Mouse (Mus musculus) colon, adult 2 months (tissue): ENCODE data around the gene Prss50. TPM values are rescaled to one million over a fixed set of nuclear protein-coding genes. Genes with fewer than 3 reads are reported as not detected.

Experiments
- polyA plus RNA-seq: library from polyadenylated mRNA; depleted of rRNA; stranded (reverse); fragments of >200 nt; gene quantifications from 2 replicates; pipeline ENCODE4 v1.2.3, GENCODE M21; 2012; rRNA removed

Gene Prss50
- polyA plus RNA-seq, result not detected in 2 replicates

GRCm38 (mm10) chr9:110857781-110858472 lies at the start of gene Prss50:
Gene Prss50, plus strand, starts transcription at chr9:110857967.

GRCm38 (mm10) chr9:110813789-110814188 lies 44.0 kb upstream of the Prss50 start, which contains the start of gene Prss44:
Gene Prss44, plus strand, starts transcription at chr9:110813994.

GRCm38 (mm10) chr9:110826390-110826789 lies 31.4 kb upstream of the Prss50 start, which contains the start of gene Prss43:
Gene Prss43, plus strand, starts transcription at chr9:110826690.

GRCm38 (mm10) chr9:110834411-110834810 lies 23.4 kb upstream of the Prss50 start, which contains the start of gene Prss45:
Gene Prss45, plus strand, starts transcription at chr9:110834588.

GRCm38 (mm10) chr9:110844206-110844605 lies 13.6 kb upstream of the Prss50 start, which contains the start of gene Prss46:
Gene Prss46, plus strand, starts transcription at chr9:110844506.

GRCm38 (mm10) chr9:110879191-110879920 lies 21.6 kb downstream of the Prss50 start, which contains the start of gene Als2cl:
Gene Als2cl, plus strand, starts transcription at chr9:110879870.

GRCm38 (mm10) chr9:110879998-110880561 lies 22.3 kb downstream of the Prss50 start, which contains the start of gene Tmie:
Gene Tmie, minus strand, starts transcription at chr9:110880113.

Other genes starting within 250 kb of the Prss50 start
- 9.3 and 9.7 TPM in 2 replicates for gene Nradd, start 233.5 kb upstream of the Prss50 start, polyA plus RNA-seq
- gene Nbeal2, start 203.8 kb upstream of the Prss50 start, polyA plus RNA-seq, result 88.0 and 95.5 TPM in 2 replicates
- gene Ccdc12, start 201.5 kb upstream of the Prss50 start, polyA plus RNA-seq, result 86.9 and 106 TPM in 2 replicates
- not detected in 2 replicates for gene Myl3, start 116.1 kb upstream of the Prss50 start, polyA plus RNA-seq
- 16.5 and 23.0 TPM in 2 replicates for gene Pth1r, start 110.8 kb upstream of the Prss50 start, polyA plus RNA-seq
- gene Prss42, start 59.8 kb upstream of the Prss50 start, polyA plus RNA-seq, result not detected in 2 replicates
- gene Prss44, start 44.0 kb upstream of the Prss50 start, polyA plus RNA-seq, result not detected in 2 replicates
- gene Prss43, start 31.3 kb upstream of the Prss50 start, polyA plus RNA-seq, result not detected in 2 replicates
- not detected in 2 replicates for gene Prss45, start 23.4 kb upstream of the Prss50 start, polyA plus RNA-seq
- gene Prss46, start 13.5 kb upstream of the Prss50 start, polyA plus RNA-seq, result not detected in 2 replicates
- 44.7 and 53.9 TPM in 2 replicates for gene Als2cl, start 21.9 kb downstream of the Prss50 start, polyA plus RNA-seq
- 1.1 and 1.2 TPM in 2 replicates for gene Tmie, start 22.1 kb downstream of the Prss50 start, polyA plus RNA-seq
- not detected in 2 replicates for gene Fam240a, start 58.9 kb downstream of the Prss50 start, polyA plus RNA-seq
- gene Tdgf1, start 88.2 kb downstream of the Prss50 start, polyA plus RNA-seq, result not detected in 2 replicates
- not detected in 2 replicates for gene Lrrc2, start 93.6 kb downstream of the Prss50 start, polyA plus RNA-seq
- gene Rtp3, start 132.6 kb downstream of the Prss50 start, polyA plus RNA-seq, result 1.1 TPM in 2 replicates
- gene Ltf, start 161.3 kb downstream of the Prss50 start, polyA plus RNA-seq, result 0.05 and 0.09 TPM in 2 replicates
- gene Ccrl2, start 199.6 kb downstream of the Prss50 start, polyA plus RNA-seq, result 2.6 and 4.4 TPM in 2 replicates